Mouse (Mus musculus): ENCODE measurements around the gene Sds.

DNA sequence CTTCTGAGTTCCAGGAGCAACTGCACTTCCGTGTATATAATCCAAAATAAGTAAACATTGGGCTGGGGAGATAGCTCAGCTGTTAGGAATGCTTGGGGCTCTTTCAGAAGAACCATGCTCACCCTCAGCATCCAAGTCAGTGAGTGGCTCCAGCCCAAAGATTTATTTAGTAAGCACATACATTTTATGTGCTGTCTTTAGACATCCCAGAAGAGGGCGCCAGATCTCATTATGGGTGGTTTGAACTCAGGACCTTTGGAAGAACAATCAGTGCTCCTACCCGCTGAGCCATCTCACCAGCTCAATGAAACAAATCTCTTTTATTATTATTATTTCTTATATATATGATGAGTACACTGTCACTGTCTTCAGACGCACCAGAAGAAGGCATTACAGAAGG lies 3.2 kb downstream of the Sds start:
- TF ChIP-seq GATA2 (IDR thresholded peaks at IDR 0.05; ENCODE audit: borderline replicate concordance, low read depth, low read length) (no peak), CTCF (IDR thresholded peaks at IDR 0.05; ENCODE audit: low read depth, low read length) (no peak)
